Mouse (Mus musculus) WW6 (cell line): ENCODE results near the gene Prpf4.

Source experiments
- DNase-seq: peaks from one replicate; pipeline ENCODE4 v3.0.0-alpha.2; 2013; ENCODE audit warnings: low read depth, low spot score

Gene Prpf4

GRCm38 (mm10) chr4:62389592-62390512, 18.7 kb upstream of the Prpf4 start:
- no peak for DNase-seq

- DNase-seq: no peak
These were observed 16.7 kb upstream of the Prpf4 start for GRCm38 (mm10) chr4:62391892-62392291.

DNA sequence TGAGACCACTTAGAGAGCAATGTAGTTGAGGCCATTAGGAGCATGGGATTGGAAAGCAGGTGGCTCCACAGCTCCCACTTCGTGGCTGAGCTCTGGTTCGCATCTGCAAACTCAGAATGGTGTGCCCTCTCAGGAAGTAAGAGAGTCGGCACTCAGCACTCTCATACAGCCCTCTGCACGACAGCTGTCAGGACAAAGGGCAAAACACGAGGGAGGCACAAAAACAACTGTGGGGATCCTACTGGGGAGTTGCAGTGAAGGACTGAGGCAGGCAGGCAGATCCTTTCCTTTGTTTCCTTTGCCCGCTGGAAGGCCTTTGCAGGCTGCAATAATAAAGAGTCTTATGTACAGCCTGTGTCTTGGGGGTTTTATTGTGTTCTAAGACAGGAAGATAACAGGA, 15.1 kb upstream of the Prpf4 start:
- no peak for DNase-seq

- DNase-seq: no peak
These were observed 12.8 kb upstream of the Prpf4 start for GRCm38 (mm10) chr4:62395806-62396205.

- DNase-seq: no peak
These were observed 10.8 kb upstream of the Prpf4 start for GRCm38 (mm10) chr4:62397616-62398365.

DNA sequence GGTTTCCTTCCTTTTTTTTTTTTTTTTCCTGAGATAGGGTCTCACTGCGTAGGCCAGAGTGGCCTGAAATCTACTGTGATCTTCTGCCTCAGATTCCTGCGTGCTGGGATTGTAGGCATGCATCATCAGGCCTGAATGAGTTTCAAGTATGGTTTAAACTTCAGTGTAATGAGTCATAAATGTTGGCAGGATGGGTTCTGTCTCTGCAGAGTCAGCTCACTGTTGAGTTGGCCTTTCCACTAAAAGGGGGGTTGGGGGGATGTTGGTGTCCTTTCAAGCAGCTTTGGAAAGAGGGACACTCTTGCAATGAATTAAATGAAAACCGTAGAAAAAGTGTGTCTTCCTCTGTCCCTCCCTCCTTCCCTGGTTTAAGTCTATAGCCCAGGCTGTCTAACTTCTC, 9.6 kb upstream of the Prpf4 start:
- DNase-seq: no peak

DNA sequence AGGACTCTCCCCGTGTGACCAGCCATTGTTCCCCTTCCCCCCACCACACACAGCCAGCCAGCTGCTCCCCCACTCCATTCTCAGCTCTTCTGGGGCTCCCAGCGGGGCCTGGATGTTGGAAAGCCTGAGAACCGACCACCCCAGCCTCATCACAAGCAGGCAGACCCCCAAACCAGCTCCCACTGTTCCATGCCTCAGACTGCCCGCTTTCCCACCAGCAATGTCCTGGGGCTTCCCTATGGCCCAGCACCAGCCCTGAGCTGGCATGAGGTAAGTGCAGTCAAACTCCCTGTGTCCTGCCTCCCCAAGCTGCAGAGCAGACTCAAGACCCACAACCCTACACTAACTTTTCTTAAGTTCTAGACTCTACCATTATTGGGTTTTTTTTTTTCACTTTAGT, 2.5 kb upstream of the Prpf4 start:
- no peak for DNase-seq

GRCm38 (mm10) chr4:62407730-62408582, 641 bp upstream of the Prpf4 start:
- peak; percentile 20 for DNase-seq

DNA sequence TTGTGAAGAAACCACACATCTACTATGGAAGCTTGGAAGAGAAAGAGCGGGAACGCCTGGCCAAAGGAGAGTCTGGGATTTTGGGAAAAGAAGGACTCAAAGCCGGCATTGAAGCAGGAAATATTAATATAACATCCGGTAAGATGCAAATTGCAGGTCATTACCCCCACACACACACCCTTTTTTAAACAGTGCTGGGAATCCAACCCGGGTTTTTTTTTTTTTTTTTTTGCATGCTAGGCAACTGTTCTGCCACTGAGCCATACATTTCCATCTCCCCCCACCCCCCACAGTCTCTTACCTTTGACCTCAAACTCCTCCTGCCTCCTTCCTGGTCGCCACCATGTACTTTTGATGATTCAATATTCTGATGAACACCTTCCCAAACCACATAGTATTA, 1.0 kb downstream of the Prpf4 start:
- no peak for DNase-seq

DNA sequence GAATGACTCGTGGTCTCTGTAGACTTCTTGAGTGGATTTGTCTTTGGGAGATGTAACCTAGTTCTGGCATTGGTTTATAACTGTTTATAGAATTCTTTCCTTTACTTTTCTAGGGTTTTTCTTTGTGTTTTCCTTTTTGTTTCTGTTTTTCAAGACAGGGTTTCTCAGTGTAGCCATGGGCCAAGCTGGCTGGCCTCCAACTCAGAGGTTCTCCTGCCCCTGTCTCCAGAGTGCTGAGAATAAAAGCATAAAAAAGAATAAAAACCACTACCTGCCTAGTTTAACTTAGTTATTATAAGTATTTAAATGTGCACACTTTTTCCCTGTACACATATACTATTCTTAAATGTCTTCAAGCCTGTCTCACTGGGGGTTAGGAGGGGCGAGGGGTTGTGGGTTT, 1.7 kb downstream of the Prpf4 start:
- DNase-seq: no peak

- no peak for DNase-seq
These were observed 3.0 kb downstream of the Prpf4 start for GRCm38 (mm10) chr4:62411606-62412005.

GRCm38 (mm10) chr4:62418448-62418847, 9.9 kb downstream of the Prpf4 start:
- no peak for DNase-seq

DNA sequence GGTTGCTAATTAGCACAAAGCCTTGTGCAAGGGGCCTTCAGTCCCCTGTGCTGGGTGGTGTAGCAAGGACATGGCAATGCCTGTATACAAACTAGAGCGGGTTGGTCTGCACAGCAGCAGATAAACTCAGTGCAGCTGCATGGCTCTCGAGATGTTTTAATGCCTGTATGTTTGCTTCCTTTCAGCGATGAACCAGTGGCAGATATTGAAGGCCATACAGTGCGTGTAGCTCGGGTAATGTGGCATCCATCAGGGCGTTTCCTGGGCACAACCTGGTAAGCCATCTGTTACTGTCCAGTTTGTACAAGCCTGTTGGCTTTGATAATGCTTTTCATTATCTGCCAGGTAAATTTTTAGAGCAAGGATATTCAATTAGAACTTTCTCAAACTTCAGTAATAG, 10.5 kb downstream of the Prpf4 start:
- DNase-seq: no peak

GRCm38 (mm10) chr4:62425891-62426290, 17.3 kb downstream of the Prpf4 start:
- DNase-seq: no peak

GRCm38 (mm10) chr4:62427978-62428758, 19.6 kb downstream of the Prpf4 start:
- no peak for DNase-seq

DNA sequence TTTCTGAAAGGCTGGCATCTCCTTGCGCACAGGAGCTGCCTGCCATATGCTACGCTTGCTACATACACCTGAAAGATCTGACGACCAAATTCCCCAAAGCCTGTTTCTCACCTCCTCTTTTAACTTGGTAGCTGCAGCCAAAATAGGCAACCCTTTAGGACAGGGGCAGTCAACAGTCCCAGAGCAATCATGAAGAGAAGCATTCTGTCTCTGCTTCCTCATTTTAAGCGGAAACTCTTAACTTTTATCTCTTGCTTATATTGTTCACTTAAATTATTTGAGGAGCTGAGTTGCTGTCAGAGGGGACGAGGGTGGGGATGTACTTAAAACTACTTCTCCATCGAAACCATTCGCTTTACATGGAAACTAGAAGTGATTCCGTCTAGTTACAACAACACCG, 21.0 kb downstream of the Prpf4 start:
- no peak for DNase-seq

DNA sequence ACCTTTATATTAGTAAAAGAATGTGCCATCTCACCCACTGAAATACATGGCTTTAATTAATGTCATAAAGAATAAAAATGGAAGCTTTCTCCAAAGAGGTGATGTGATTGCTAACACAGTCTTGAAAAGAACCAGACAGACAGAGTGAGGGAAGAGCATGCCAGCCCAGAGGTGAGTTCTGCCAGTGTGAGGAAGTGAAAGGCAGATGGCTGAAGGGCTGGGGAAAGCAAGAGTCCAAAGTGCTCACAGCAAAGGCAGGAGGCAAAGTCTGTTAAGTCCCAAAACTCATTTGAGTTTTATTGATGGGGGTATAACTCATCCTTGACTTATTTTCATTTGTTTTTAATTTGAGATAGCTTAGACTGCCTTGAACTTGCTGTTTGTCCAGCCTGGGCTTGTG, 22.1 kb downstream of the Prpf4 start:
- DNase-seq: no peak

DNA sequence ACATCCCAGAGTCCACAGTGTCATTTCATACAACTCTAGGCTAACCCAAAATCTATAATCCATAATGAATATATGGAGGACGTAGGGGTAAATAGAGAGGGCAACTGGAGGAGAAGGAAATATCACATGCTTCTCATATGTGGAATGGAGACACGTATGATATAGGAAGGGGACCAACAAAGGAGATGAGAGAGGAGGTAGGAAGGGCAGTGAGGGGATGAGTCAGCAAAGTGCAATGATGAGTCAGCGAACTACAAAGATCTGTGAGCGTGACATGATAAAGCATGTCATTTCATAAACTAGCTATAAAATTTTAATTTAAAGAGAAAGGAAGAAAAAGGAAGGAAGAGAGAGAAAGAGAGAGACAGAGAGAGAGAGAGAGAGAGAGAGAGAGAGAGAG, 22.9 kb downstream of the Prpf4 start:
- DNase-seq: no peak

GRCm38 (mm10) chr4:62433939-62434870, 25.6 kb downstream of the Prpf4 start:
- no peak for DNase-seq

DNA sequence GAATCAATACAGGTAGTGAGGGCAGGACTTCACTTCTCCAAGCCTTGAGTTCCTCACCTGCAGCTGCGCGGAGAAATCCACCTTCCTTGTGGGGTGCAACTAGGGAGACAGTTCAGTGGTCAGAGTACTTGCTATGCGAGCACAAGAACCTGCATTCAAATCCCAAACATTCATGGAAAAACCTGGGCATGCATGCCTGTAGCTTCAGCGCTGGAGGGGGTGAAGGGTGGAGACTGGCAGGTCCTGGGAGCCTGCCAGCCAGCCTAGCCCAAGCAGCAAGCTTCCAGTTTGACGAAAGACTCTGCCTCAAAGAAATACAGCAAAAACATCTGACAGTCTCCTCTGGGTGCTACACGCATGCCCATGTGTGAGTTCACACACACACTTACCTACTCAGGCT, 26.5 kb downstream of the Prpf4 start, which contains the start of gene Rnf183:
Gene Rnf183, minus strand, starts transcription at position 172 of the 400 bp plus-strand sequence.
- DNase-seq: no peak
